Mouse (Mus musculus): ENCODE data around the gene Bcl6.

Bcl6 gene

GRCm38 (mm10) chr16:23972901-23973300 is 15.8 kb downstream of the Bcl6 start:
- no peak for DNase-seq (ENCODE audit: low spot score)

GRCm38 (mm10) chr16:23972126-23972740 is 16.4 kb downstream of the Bcl6 start:
- no peak for DNase-seq (ENCODE audit: low spot score)

DNA sequence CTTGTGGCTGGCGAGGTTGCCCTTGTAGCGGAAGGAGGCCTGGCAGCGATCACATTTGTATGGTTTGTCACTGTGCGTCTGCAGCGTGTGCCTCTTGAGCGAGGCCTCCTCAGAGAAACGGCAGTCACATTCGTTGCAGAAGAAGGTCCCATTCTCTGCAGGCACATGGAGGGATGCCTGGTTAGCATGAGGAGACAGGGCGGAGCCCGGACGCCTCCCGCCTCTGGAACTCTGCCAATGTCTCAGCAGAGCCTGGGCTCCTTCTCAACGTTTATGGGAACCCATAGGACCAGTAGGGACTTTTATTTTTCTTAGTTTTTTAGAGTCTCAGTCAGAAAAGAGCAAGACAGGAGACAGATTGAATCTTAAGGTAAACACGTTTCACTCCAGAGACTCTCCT is 18.7 kb downstream of the Bcl6 start:
- no peak for DNase-seq (ENCODE audit: low spot score)

- no peak for DNase-seq (ENCODE audit: low spot score)
Observed at GRCm38 (mm10) chr16:23968888-23969287, 19.8 kb downstream of the Bcl6 start.

GRCm38 (mm10) chr16:23967301-23967700 is 21.4 kb downstream of the Bcl6 start:
- no peak for DNase-seq (ENCODE audit: low spot score)

DNA sequence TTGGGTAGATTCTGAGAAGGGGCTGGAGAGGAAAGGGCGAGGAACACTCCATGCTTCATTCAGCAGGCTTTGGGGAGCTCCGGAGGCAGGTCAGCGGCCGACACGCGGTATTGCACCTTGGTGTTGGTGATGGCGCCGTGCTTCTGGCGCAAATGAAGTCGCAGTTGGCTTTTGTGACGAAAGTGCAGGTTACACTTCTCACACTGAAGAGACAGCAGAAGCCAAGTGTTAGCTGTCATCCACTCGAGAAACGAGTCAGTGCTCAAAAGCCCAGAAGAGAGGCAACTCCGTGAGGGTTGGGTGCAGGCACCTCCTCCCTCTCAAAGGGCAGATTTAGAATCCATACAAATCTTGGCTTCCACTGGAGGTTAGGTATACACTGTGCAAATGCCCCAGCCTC is 22.6 kb downstream of the Bcl6 start:
- DNase-seq (ENCODE audit: low spot score) = no peak

GRCm38 (mm10) chr16:23964706-23965367 is 23.8 kb downstream of the Bcl6 start:
- no peak for DNase-seq (ENCODE audit: low spot score)

DNA sequence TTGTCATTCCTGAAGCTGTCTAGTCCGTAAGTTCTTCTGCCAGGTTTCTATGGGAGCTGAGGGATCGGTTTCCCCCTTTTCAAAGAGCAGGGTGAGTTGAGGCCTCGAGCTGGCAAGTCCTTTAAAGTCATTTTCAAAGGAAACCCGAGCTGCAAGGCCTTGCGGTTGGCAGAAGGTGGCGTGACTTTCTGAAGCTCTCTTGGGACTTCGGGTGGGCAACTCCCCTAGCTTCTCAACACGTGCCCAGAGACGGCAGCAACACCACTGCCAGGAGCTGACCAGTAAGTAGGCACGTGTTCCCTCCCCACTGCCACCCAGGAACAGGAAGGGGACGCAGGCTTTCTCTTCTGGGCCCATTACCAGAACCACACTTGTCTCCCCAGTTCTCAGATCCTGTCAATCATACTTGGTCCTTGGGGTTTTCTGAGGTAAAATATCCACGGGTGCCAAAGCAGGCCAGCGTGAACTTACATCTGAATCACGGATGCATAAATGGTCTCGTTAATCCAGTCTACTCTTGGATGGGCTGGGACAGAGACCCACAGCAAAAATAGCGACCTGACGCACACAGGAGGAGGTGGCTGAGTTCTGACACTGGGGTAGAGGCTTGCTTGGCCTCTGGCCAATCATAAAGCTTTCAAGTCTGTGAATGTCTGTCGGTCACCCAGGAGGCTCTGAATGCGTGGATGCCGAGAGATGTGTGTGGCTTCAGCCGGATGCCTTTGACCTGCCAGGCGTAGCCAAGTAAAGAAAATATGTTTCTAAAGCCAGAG is 24.6 kb downstream of the Bcl6 start:
- DNase-seq (ENCODE audit: low spot score) = no peak

- no peak for DNase-seq (ENCODE audit: low spot score)
Observed at GRCm38 (mm10) chr16:23962401-23962800, 26.3 kb downstream of the Bcl6 start.

- DNase-seq (ENCODE audit: low spot score) = no peak
Observed at GRCm38 (mm10) chr16:23958938-23959337, 29.7 kb downstream of the Bcl6 start.

DNA sequence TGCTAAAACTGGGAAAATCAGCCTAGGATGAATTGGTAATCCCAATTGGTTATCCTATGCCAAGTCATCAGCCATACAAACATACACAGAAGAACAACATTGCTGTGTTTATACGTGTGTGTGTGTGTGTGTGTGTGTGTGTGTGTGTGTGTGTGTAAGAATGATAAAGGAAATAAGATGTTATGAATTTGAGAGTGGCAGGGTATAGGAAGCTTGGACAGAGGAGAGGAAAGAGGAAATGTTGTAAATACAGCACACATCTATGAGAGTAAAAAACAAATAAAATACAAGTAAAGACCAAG is 34.7 kb downstream of the Bcl6 start:
- no peak for DNase-seq (ENCODE audit: low spot score)

DNA sequence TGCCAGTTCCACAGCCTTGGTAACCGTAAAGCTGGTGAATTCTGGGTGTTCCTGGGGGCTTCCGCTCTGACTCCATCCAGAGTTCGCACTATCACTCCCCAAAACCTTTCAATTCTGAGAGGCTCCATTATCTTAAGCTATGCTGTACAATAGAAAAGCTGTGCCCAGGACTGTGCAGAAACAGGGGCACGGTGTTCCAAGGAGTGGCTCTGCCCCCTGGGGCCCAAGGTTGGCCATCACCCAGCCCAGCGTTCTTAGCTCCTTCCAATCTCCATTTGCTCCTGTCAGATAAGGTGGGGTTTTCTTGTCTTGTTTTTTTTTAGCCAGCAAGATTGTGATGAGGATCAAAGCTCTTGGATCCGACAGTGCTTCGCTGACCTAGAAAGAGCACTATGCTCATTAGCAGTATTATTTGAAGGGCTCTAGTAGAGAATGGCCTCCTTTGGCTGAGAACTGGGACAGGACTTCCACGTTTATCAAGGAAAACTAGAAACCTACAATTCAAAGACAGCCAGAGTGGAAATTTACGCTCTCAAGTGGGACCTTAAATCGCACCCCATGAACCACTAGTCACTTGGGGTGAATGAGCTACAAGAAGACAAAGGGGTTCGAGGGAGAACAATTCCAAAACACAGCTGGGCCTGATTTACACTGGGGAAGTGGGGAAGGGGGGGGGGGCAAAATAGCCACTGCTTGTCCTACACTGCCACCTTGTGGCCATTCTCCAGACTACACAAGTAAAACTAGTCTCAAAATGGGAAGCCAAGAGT is 35.3 kb downstream of the Bcl6 start:
- DNase-seq (ENCODE audit: low spot score) = no peak

- no peak for DNase-seq (ENCODE audit: low spot score)
Observed at GRCm38 (mm10) chr16:23952101-23952727, 36.4 kb downstream of the Bcl6 start.

DNA sequence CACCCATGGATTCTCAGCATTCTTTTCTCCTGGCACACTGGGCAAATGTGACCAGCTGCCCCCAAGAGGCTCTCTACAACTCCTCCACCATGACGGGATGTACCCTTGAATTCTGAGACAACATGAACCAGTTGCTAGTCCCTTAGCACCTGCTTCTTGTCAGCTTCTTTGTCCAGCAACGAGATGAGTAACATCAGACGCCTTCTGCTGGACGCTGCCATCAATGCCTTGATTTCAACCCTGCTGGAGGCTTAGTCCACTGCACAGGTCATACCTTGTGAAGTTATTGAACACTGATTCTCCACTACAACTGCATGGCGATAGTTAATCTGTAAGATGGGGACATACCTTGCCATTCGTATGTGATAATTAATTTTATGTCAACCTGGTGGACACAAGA is 41.0 kb downstream of the Bcl6 start:
- DNase-seq (ENCODE audit: low spot score) = no peak

DNA sequence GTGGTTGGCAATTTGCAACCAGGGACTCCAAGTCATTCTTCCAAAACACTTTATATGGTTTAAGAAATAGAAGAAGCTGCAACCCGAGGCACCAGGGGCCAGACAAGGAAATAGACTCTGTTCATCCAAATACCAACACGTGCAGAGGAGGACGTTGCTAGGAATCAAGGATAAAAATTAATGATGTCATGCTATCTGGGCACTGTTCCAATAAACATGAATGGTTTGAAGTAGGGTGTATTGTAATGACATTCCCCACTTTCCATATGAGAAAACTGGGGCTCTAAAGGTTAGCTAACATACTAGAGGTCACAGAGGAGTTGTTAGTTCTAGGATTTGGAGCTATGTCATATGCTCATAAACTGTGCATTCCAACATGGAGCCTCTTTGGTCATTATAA is 43.9 kb downstream of the Bcl6 start:
- no peak for DNase-seq (ENCODE audit: low spot score)

- DNase-seq (ENCODE audit: low spot score) = no peak
Observed at GRCm38 (mm10) chr16:23934397-23934796, 54.3 kb downstream of the Bcl6 start.

- DNase-seq (ENCODE audit: low spot score) = no peak
Observed at GRCm38 (mm10) chr16:23932294-23932693, 56.4 kb downstream of the Bcl6 start, which contains the start of gene Rtp2. TSS of gene Rtp2 (minus strand) at chr16:23932394.

GRCm38 (mm10) chr16:23931275-23931674 is 57.4 kb downstream of the Bcl6 start:
- DNase-seq (ENCODE audit: low spot score) = no peak

DNA sequence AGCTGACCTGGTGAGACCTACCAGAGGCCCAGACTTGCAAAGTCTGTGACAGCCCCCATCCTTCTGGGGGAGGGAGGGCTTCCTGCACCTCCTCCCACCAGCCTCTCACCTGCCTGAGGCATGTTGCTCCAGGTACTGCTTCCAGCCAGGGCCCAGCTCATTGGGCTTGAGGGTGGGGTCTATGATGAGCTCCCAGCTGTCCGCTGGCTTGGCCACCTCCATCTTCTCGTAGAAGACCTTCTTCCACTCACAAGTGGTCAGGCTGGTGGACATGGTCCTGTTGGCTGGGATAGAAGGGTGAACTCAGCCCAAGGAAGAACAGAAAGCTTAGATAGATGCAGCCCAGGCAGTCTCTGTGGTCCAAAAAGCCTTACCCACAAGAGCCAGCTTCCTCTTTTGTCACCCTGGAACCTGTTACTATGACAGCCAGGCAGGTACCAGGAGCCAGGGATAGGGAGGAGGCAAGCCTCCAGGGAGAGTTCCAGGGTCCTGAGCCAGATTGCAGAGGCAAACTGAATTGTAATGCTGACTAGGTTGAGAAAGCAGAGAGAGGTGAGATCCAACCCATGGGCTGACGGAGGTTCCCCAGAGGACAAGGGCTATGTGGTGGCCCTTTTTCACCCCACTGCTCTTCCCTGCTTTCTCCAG is 58.1 kb downstream of the Bcl6 start:
- DNase-seq (ENCODE audit: low spot score) = no peak

DNA sequence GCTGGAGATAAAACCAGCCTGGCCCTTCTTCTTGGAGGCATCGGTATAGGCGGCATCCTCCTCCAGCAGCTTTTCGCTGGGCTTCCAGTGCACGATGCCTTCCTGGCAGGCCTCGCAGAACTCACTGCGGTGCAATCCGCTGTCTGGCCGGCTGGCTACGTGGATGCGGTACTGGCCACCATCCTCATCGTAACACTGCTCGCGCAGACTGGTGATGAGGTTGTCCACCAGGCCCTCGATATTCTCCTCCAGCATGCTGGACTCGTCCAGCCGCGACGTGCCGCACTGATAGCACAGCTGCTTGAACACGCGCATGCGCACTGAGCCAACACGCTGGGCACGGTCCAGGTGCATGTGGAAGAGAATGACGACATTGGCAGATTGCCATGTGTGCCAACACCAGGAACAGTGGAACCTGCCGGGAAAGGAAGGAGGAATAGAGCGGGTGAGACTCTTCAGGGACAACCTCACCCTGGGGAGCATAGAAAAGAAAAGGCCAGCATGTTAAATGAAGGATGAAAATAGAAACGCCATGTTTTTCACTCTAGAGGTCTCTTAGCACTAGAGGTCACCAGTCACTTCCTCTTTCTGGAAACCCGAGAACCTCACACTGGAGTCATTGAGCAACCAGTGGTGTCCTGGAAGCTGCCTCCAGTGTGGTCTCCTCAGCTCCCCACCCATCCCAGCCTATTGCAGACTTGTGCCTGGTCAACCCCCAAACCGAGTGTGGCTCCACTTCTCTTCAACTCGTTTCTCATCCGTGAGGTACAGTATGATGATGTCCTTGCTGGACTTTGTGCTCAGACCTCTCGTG is 61.1 kb downstream of the Bcl6 start:
- DNase-seq (ENCODE audit: low spot score) = no peak

DNA sequence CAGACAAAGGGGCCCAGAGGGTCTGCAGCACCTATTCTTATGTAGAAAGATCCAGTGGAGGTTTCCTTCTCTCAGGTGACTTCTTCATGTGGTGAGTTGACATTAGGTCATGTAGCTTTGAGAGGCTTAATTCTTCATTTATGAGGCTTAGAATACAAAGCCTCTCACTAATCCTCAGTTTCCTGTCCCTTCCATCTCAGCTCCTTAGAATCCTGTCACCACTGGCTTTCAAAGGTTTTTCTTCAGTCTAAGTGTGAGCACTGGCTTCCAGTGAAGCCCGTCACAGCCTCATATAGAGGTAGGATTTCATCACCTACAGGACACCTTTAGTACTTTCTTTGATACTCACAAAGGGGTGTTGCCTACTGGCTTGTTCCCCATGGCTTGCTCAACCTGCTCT is 65.7 kb downstream of the Bcl6 start:
- no peak for DNase-seq (ENCODE audit: low spot score)
